Mouse (Mus musculus) E14TG2a.4 (cell line): Measurements from ENCODE around the gene Diaph3.

Source experiments
- H3K27me3 ChIP-seq: 2 replicates; pipeline ENCODE4 v1.6.1; 2014; ENCODE audit warnings: low read length, control low read depth; ENCODE audit not compliant: insufficient read depth
- H3K36me3 ChIP-seq: 2 replicates; pipeline ENCODE4 v1.6.1; 2014; ENCODE audit warnings: low read length, control low read depth; ENCODE audit not compliant: insufficient read depth
- H3K4me1 ChIP-seq: replicated peaks from 2 replicates; pipeline ENCODE4 v1.6.1; 2014; ENCODE audit warnings: low read depth, low read length, control low read depth
- H3K4me3 ChIP-seq: replicated peaks from 2 replicates; pipeline ENCODE4 v1.5.1; 2014; ENCODE audit warnings: mild to moderate bottlenecking, low read length
- H3K9me3 ChIP-seq: 2 replicates; pipeline ENCODE4 v1.6.1; 2014; ENCODE audit warnings: low read length, control low read depth
- CTCF ChIP-seq: conservative IDR thresholded peaks from 2 replicates; pipeline ENCODE4 v1.5.1; 2014; ENCODE audit warnings: low read length
- NANOG ChIP-seq: IDR thresholded peaks from 2 replicates; pipeline ENCODE4 v1.6.1; 2014; ENCODE audit warnings: borderline replicate concordance, low read length, mixed read lengths
- POU5F1 ChIP-seq: IDR thresholded peaks from 2 replicates; pipeline ENCODE4 v1.6.1; 2014; ENCODE audit warnings: low read length, borderline replicate concordance

Diaph3 gene

DNA sequence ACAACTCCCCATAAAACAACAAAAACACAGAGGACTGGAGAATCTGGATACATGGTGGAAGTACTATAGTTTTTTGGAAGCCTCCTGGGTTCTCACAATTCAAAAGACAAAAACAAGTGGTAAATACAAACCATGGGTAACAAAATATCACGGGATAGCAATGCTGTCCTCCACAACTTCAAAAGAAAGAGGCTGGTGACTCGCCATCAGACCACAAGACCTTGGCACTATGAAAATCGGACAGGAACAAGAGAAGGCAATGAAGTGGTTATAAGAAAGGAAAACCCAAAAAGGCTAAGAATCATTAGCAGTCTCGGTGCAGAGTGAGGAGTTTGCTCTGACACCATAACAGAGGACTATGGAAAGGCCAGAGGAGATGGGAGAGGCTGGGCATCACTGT lies 76.8 kb downstream of the Diaph3 start:
- H3K36me3 ChIP-seq, result peaks cover 17% of the 10 kb centered on the region
- H3K9me3 ChIP-seq, result peaks cover 29% of the 10 kb centered on the region
- H3K4me3 ChIP-seq, result no peak overlapping the region
- no peaks in the 10 kb centered on the region for H3K27me3 ChIP-seq
- TF ChIP-seq NANOG (no peak), POU5F1 (no peak), CTCF (no peak)
- no peaks in the 10 kb centered on the region for H3K4me1 ChIP-seq

DNA sequence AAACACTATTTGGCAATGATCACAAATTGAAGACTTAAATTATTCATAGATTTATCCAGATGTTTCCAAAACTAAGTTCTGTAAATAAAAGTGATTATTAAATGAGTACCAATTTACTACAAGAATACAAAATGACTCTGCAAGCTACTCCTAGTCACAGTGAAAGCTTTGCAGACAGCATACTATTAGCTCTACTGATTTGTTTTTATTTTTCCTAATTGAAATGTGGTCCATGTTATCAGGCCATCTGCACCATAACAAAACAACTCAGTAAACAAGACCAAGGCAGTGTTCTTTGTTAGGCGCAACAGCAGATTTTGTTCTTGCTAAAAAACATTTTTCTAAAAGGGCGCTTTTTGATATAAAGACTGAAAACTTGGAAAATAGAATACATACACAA lies 84.9 kb downstream of the Diaph3 start:
- Histone ChIP-seq H3K27me3 (no peaks in the 10 kb centered on the region), H3K4me3 (no peak overlapping the region), H3K9me3 (peaks cover 11% of the 10 kb centered on the region), H3K36me3 (no peaks in the 10 kb centered on the region), H3K4me1 (no peaks in the 10 kb centered on the region)
- TF ChIP-seq POU5F1 (no peak), NANOG (no peak), CTCF (no peak)

DNA sequence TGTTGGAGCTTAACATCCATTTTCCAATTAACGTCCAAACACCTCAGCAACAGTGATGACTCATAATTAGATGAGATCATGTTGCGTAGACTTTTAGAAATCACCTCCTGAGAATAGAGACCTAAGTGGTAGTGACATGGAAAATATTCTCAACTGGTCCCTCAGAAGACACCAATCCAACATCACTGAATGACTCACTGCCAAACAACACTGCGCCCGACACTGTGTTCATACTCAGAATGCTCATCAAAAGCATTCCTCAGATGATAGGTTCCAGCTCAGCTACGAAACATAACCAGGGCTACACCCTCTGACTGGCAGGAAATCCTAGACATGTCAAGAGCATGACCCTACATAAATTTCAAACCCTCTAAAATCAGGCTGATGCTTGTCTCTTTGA lies 89.8 kb downstream of the Diaph3 start:
- no peaks in the 10 kb centered on the region for H3K4me1 ChIP-seq
- no peaks in the 10 kb centered on the region for H3K27me3 ChIP-seq
- peaks cover 11% of the 10 kb centered on the region for H3K9me3 ChIP-seq
- TF ChIP-seq NANOG (no peak), CTCF (no peak), POU5F1 (no peak)
- H3K36me3 ChIP-seq, result no peaks in the 10 kb centered on the region
- H3K4me3 ChIP-seq, result no peak overlapping the region

DNA sequence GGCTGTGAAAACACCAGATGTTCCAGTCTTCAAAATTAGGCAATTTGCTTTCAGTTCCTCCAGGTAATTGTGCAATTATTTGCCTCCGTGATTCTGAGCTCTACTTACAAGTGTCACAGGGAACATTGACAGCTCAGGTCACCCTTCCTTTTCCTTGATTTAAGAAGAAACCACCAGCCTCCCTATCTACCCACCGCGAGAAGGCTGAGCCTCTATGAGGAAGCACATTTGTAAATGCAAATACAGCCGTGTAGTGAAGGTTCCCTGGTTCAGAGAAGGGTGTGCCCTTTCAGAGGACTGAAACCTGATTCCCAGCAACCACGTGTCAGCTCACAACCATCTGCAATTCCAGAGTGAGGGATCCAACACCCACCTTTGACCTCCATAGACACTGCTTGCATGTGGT lies 96.6 kb downstream of the Diaph3 start:
- Histone ChIP-seq H3K4me3 (no peak overlapping the region), H3K27me3 (no peaks in the 10 kb centered on the region), H3K9me3 (no peaks in the 10 kb centered on the region), H3K36me3 (no peaks in the 10 kb centered on the region), H3K4me1 (peaks cover 30% of the 10 kb centered on the region)
- TF ChIP-seq NANOG, result no peak
- no peak for TF ChIP-seq POU5F1
- TF ChIP-seq CTCF, result no peak

DNA sequence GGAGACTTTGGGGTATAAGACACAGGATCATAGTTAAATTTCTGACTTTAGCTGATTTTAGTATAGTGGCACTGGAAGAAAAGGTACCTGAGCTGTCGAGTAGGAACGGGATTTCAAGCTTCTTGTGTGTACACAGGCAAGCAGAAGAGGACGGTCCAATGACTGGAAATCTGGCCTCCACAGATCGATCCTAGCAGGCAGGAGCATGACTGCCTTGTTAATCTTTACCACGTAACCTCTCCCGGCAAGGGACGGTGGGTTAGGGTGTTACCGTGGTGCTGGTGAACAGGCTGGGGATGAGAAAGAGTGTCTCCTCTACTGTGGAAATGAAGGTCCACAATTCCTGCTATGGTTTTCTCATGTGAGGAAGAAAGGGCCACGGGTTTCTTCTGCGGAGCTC lies 120.8 kb downstream of the Diaph3 start:
- Histone ChIP-seq H3K36me3 (0 out of 2 replicates have a peak, but pooled peaks cover 2% of the 10 kb centered on the region), H3K9me3 (no peaks in the 10 kb centered on the region), H3K4me3 (no peak overlapping the region), H3K27me3 (no peaks in the 10 kb centered on the region), H3K4me1 (no peaks in the 10 kb centered on the region)
- TF ChIP-seq NANOG (no peak), POU5F1 (no peak), CTCF (no peak)

DNA sequence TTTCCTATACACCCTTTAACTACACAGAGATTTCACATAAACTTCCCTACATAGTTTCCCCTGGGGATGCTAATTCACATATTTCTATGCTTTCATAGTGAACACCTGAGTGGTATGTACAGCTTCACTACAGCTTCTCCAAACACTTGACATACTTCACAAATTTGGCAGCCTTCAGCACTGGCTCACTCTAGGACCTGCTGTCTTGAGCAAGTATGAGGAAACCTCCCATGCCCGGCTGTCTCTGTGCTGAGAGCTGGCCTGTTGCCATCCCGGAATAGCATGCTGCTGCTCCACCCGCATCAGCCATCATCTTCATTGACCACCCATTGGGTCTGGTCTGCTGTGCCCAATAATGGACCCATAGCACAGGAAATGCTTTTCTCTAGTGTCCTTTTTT lies 121.3 kb downstream of the Diaph3 start:
- Histone ChIP-seq H3K9me3 (no peaks in the 10 kb centered on the region), H3K4me1 (no peaks in the 10 kb centered on the region), H3K27me3 (no peaks in the 10 kb centered on the region), H3K4me3 (no peak overlapping the region), H3K36me3 (0 out of 2 replicates have a peak, but pooled peaks cover 2% of the 10 kb centered on the region)
- TF ChIP-seq CTCF (no peak), NANOG (no peak), POU5F1 (no peak)

DNA sequence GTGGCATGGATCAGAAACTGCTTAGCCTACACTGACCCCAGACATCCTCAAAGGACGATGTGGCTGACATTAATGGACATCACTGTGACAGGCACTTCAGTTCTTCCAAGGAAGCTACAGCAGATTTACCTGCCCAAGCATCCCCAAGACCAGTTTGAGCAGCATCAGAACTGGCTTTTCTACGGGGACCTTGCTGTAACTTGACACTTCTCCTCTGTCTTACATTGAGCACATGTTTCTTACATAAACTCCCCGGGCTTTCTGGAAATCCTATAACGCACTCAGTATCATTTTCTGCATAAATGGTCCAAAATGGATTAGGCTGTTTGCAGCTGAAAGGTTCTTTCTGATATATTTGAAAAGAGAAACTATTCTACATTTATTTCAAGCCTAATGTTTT lies 143.7 kb downstream of the Diaph3 start:
- Histone ChIP-seq H3K27me3 (no peaks in the 10 kb centered on the region), H3K4me3 (no peak overlapping the region), H3K36me3 (0 out of 2 replicates have a peak, but pooled peaks cover 3% of the 10 kb centered on the region), H3K9me3 (no peaks in the 10 kb centered on the region), H3K4me1 (peaks cover 6% of the 10 kb centered on the region)
- TF ChIP-seq NANOG, result no peak
- no peak for TF ChIP-seq CTCF
- no peak for TF ChIP-seq POU5F1

DNA sequence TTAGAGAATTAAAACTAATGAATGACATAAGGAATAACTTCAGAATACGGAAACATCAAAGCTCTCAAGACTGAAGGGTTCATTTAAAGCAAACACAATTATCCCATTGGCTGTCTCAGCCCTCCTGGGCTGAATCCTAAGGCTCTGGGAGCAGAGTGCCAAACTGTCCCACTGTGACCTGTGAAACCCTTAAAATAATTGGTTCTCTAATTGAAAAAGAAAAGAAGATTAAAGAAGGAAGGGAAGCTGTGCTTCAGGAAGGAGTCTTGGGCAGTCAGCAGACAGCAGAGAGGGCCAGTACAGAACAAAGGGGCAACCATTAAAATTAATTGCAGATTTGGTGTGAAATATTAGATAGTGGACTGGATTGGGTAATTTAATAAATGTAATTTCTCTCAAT lies 189.9 kb downstream of the Diaph3 start:
- Histone ChIP-seq H3K9me3 (no peaks in the 10 kb centered on the region), H3K27me3 (no peaks in the 10 kb centered on the region), H3K4me1 (no peaks in the 10 kb centered on the region), H3K4me3 (no peak overlapping the region), H3K36me3 (no peaks in the 10 kb centered on the region)
- no peak for TF ChIP-seq CTCF
- TF ChIP-seq POU5F1, result no peak
- TF ChIP-seq NANOG, result no peak

DNA sequence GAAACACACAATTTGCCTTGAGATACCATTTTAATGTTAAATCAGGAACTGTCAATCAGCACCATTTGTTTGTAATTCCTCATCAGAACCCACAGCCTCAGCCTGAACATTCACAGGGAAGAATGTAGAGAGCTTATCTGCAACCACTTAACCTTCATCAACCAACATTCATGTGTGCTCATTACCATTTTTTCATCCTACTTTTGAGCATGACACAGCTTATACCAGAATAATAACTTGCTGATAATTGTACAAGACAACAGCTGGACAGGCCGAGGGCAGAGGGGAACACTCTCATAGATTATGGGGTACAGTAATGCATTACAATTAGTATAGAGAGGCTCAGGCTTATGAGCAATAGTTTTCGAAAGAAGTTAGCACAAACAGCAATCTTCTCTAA lies 203.1 kb downstream of the Diaph3 start:
- Histone ChIP-seq H3K36me3 (no peaks in the 10 kb centered on the region), H3K27me3 (no peaks in the 10 kb centered on the region), H3K4me3 (no peak overlapping the region), H3K4me1 (no peaks in the 10 kb centered on the region), H3K9me3 (no peaks in the 10 kb centered on the region)
- no peak for TF ChIP-seq CTCF
- no peak for TF ChIP-seq POU5F1
- TF ChIP-seq NANOG, result no peak
